Mouse (Mus musculus) adrenal gland, adult (tissue): Measurements from ENCODE around the gene Prg3.

Experiments
- DNase-seq, 2 experiments: peaks; one replicate each; pipeline ENCODE4 v3.0.0; 2022 to 2023; ENCODE audit warnings: low spot score in 1 of 2; ENCODE audit not compliant: inconsistent age in 2 of 2

Gene Prg3

DNA sequence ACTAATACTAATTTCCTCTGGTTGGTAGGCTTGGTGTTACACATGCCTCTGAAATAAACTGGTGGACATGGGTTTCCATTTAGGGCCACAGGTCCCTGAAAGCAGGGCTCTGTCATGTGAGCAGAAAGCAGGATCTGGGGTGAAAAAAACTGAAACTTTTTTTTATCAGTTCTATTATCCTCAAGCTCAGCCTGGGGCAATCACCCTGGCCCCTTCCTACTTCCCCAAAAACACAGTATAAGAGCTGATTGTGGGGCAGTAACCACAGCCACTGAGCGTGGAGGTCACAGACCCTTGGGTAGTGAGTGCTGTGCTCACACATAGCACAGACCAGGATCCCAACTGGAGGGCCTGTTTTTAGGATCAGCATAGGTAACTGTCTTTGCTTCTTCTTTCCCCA lies at the start of gene Prg3:
Gene Prg3 (plus strand): TSS at position 286 of the 400 bp plus-strand sequence.
- no peak for DNase-seq

DNA sequence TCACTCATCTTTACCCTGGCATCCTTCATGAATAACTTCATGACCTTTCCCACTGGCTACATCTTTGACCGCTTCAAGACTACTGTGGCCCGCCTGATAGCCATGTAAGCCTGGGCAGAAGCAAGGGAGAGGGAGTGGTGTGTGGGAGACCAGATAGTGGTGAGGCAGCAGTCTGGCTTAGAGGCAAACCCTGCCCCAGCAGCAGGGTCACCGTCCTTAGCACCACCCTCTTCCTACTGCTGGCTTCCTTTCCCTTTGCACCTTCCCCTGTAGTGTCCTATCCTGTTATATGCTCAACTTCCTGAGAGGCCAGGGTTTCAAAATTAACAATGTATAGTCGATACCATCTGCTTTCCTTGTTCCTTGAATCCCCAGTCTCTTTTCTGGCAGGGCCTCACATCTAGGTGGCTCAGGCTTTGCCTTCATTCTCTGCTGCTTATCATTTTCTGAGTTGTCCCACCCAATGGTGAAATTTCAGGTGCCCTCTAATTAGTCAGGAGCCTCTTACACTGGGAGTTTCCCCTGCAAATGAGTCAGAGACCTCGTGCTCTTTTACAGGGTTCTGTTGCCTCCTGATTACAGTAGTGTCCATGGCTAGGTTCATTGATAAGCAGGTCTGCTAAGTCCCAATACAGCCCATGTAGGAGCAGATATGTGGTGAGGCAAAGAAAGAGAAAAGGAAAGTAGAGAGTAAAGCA lies 49.6 kb upstream of the Prg3 start:
- peak; percentile 27 to 56 for DNase-seq

DNA sequence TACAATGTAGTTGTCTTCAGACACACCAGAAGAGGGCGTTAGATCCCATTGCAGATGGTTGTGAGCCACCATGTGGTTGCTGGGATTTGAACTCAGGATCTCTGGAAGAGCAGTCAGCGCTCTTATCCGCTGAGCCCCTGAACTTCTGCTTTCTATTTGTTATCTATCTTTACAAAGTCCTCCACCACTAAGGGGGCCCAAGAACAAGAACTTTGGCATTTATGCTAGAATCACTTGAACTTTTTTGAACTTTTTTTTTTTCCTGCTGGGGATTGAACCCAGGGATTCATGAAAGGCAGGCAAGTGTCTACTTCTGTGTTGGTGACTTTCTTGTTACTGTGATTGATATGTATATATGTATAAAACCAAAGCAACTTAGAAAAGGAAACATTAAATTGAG lies 48.7 kb upstream of the Prg3 start:
- no peak for DNase-seq

DNA sequence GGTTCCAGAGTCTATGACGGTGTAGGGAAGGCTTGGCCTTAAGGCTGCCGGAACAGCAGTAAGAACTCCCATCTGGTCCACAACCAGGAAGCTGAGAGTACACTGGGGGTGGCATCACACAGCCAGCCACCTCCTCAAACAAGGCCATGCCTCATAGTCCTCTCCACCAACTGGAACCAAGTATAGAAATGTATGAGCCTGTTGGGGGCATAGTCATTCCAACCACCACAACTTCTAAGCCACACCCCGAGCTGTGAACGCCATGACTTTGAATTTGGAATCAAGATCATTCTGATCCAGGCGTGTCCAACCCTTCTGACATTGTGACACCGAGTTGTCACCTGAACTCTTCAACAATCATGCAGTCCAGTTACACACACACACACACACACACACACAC lies 48.3 kb upstream of the Prg3 start:
- DNase-seq: no peak

DNA sequence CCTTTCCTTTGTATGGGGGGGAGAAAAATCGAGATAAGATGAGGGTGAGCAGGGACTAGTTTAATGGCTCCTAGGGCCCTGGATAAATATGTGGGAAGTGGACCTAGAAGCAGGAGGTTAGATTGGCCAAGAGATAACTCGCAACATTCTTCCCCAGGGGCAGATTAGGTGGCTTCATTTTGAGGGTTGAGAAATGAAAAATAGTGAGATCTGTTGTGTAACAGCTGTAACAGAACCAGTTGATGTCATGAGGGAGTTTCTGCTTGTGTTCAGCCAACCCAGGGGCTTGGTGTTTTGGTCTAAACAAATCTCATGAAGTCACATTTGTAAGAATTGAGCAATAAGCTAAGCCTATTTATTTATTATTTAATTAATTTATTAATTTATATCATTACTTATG lies 46.7 kb upstream of the Prg3 start:
- DNase-seq: no peak

DNA sequence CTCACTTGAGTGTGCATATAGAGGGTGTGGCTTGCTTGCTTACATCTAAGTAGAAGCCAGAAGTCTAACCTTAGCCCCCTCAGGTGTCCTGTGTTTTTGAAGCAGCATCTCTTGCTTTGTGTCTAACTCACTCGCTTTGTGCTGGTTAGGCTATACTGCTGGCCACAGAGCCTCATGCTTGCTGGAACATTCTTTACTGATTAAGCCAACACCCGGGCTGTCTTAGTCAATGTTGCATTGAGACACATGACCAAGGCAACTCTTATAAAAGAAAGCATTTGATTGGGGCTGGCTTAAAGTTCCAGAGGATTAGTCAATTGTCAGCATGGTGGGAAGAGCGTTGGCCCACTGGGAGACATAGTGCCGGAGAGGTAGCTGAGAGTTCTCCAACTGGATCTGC lies 46.2 kb upstream of the Prg3 start:
- no peak for DNase-seq

DNA sequence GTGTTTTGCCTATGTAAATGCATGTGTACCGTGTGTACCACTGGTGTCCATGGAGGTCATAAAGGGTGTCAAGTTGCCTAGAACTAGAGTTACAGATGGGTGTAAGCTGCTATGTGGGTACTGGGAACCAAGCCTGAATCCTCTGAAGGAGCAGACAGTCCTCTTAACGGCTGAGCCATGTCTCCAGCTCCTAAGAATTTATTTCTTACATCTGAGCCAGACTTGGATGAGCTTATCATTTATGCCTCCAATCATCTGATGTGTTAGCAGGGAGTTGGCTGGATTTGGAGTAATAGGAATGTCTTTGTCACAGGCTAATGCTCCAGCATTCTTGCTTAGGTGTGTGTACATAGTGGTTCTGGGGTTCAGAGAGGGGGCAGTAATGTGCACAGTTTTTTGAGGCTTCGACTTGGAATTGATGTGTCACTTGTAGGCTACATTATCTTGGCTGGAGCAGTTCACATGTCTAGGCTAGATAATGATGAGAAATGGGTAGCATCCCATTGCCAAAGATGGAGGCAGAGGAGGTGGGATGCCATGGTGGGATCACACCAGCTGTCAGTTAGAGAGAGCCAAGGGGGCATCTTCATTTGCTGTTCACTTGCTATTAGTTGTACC lies 40.8 kb upstream of the Prg3 start:
- DNase-seq: no peak

DNA sequence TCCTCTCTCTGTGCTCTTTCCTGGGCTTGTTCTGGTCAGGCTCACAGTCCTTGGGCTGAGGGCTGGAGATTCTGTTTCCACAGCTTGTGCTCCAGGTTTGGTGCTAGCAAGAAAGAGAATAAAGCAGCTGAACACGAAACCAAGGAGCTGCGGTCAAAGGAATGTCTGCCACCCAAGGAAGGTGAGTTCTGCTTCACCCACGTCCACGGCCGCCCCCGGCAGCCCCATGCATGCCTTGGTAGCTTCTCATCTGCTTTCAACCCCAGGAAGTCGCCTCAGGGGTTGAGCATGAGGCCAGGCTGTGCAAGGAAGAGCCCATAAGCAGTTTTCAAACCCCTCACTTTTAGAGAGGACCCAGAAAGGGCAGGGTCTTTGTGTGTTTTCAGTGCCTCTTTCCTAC lies 39.8 kb upstream of the Prg3 start:
- DNase-seq: peak in 1 of 2 experiments; percentile 14

DNA sequence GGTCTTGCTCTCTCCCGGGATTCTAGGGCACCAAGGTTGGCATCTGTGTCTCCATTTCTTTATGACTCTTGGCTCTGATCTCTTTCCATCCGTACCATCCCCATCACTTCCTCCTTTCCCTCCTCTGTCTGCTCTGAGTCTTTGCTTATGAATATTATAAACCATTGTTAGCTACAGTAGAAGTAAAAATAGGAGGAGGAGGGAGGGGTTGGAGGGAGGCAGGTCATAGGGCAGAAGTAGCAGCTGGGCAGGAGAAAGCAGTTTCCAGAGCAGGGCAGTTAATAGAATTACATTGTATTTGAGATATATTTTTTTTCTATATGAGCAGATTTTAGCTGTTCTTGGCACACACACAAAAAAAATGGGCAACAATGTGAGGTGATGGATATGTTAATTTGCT lies 39.3 kb upstream of the Prg3 start:
- peak in 1 of 2 experiments; percentile 12 for DNase-seq

DNA sequence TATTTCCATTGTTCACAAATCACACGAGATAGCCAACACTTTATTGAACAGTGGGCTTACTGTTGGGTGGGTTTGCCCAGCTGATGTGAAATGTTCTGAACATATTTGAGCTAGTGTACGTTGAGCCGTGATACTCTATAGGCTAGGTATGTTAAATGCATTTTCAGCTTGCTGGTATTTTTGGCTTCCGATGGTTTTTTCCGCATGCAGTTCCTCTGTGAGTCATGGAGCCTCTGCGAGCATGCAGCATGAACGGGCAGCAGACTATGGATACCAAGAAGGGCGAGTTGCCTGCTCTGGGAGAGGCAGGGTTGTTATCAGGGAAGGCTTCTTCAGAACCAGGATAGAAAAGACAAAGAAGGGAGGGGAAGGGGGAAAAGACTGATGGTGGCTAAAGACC lies 37.0 kb upstream of the Prg3 start:
- no peak for DNase-seq

DNA sequence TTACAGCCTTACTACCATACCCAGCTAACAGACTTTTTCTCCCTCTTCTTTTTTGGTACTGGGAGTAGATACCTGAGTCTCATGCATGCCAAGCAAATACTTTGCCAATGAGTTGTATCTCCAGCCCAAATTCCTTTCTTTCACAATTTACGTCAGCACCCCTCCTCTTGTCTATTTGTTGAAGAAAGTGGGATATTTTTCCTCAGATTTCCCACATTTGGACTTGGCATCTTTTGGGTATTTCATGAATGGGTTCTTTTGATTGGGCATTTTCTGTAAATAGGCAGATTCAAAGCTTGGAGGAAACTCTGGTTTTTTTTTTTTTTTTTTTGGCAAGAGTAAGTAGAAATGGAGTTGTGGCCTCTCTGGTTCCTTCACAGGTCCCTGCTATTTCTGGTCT lies 35.8 kb upstream of the Prg3 start:
- DNase-seq: no peak

DNA sequence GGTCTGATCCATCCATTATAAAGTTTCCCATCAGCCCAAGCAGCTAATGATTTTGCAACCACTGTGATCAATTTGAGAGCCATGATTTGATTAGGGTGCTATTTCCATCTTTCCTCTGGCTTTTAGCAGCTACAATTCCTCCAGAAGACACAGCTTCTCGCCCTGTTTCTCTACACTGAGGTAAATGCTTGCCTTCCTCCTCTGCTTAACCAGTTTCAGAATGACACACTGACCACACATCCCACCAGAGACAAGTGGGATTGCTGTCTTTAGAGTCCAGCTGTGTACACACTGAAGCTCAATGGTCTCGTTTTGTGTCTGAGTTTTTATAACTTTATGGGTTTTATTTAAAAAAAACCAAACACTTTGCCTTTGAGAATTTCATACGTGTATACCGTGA lies 35.3 kb upstream of the Prg3 start:
- DNase-seq: no peak

DNA sequence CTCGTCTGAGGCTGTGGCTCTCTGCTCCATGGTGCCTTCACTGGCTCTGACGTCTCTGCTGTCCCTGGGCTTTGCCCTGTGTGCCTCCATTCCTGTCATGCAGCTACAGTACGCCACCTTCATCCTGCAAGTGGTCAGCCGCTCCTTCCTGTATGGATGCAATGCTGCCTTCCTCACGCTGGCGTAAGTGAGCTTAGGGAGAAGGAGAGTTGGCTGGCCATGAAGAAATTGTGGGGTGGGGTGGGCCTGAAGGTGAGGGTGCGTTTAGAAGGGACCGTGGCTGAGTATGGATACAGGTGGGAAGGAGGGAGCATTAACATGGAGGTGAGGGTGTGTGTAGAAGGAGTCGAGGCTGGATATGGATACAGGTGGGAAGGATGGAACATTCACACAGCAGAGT lies 32.6 kb upstream of the Prg3 start:
- DNase-seq: no peak

DNA sequence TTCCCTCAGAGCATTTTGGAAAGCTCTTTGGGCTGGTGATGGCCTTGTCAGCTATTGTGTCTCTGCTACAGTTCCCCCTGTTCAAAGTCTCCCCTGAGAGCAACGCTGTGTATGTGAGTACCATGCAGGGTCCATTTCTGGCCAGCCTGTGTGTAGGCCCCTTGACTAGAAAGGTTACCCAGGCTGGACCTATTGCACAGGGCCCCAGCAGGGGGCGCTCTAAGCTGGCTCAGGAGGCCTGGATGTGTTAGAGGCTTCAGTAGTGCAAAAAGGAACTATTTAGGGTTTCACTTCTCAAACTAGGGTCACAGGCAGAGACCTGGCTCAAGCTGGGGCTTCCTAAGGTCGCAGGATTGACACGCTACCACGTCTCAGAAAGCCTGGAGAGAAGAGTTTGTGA lies 31.7 kb upstream of the Prg3 start:
- DNase-seq: peak; percentile 70 to 87

DNA sequence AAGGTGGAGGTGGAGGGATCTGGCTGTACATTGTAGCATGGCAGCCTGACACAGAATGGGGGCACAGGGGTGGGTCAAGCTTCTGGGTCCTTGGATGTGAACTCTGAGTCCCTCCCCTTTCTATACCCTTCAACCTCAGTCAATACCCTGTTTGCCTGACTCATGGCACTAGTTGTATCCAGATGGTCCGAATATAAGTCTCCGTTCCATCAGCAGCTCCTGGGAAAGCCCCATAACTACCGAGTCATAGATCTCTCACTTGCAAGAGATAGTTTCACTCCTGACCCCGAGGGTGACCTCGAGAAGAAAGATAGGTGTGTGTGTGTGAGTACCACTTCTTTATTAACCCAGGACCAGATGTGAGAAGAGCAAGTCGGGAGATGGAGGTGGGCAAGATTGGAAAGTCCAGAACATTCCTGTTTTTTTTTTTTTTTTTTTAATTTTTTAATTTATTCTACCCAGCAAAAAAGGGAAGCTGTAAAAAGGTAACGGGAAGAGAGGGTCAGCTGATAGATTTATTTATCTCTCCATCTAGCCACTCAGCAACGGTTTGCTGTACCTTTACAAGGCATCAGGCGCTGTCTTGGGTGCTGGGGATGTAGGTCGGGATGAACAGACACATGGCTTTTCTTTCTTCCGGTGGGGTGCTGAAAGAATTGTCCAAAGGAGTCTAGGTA lies 29.3 kb upstream of the Prg3 start:
- DNase-seq: no peak

DNA sequence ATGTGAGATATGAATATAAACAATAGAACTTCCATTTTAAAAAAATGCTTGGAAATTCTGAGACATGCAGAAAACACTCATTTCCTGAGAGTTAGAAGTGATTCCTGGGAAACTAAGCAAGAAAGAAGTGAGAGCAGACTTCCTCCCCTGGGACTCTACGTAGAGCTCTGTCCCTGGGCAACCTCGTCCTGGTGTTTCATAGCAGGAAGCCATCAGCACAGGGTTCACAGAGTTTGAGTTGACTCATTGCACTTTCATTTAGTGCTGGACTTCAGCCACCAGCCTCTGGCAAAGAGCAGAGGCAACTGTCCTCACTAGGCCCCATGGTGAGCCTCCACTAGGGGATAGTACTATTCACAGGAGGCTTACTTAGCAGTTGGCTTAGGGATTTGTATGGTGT lies 26.7 kb upstream of the Prg3 start:
- peak; percentile 79 to 88 for DNase-seq

DNA sequence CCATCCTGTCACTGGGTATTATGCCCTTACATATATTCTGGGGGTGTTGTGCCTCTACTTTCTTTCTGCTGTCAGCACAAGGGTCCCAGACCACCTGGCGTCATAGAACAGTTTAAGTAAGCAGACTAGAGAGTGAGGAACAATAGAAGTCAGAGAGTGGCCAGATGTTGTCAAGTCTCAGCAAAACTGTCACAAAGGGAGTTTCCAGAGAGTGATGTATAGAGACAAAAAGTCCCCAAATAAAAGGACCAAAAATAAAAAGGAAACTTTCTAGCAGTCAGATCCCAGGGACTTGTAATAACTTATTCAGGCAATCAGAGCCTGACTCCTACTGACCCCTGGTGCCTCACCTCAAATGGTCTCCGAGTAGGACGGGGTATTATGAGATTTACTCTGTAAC lies 26.1 kb upstream of the Prg3 start:
- no peak for DNase-seq

DNA sequence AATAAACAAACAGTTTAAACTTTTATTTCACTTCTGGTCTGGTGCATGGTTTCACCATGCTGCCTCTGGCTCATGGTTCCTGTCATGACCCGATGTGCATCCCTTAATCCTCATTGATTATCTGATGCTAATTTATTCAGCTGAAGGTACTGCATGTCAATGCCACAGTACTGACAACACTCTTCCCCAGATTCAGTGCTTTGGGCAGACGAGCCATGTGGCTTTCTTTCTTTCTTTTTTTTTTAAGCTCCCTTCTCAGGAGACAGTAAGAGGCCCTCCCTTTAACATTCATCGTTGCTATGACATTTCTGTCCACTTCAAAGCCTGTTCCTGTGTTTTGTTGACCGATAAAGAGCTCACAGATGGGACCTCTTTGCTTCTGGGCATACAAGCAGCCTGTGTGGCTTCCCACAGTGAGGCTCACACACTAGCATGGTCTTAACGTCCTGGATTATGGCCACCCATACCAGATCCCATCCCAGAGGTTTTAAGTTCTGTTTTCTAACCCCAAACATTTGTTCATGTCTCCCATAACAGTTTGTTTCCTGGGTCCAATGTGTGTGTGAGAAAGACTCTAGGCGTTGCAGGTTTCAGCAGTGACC lies 25.0 kb upstream of the Prg3 start:
- DNase-seq: peak in 1 of 2 experiments; percentile 44

DNA sequence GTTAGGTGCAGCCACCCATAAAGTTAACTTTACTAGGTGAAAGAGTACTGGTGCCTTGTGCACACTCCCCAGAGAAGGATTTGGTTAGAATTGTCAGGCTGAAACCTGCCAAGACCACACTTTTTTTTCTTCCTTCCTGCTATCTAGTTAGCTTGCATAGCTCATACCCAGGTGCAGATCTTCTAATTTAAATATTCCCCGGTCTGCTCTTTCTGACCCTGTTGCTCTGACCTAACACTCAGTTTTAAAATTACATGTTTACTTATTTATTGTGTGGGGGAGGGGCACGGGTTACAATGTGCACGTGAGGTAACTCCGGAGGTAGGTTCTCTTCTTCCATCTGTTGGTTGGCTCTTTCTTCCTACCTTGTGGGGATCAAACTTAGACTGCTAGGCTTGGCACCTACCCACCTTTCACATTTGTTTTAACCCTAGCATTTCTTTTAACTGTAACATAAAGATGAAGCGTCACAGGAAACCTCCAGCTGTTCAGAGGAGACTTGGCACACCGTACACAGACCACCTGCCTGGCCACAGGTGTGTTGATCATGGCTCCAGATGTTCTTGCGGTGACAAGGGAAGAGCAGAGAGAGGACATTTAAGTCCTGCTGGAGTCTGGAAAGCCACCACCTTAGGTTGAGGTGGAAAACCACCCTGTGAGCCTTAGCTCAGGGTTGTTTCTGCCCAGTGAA lies 23.8 kb upstream of the Prg3 start:
- DNase-seq: no peak

DNA sequence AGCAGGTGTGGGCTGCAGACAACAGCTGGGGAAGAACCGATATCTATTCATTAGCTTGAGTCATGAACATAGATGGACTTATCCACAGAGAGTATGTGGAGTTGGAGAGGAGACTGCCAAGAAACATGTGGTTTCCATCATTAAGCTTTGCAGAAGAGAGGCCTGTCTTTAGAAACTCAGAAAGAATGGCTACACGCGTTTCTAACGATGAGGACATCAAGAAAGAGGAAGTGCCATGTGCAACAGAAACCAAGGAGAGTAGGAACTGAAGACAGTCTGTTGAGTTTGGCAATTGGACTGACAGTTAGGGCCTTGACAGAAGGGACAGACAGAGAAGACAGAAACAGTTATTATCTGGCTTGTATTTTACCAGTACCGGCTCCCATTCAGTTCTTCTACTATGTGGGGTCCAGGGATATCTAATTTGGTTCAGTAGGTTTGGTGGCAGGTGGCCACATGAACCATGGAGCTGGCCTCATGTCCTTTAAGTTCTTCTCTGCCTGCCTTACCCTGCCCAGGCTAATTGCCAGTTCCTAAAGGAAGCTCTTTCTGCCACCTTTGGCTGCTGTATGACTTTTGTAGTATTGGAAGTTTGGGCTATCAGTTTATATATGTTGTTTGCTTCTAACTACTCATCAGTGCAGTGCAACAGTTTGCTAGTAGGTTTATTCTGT lies 20.6 kb upstream of the Prg3 start:
- DNase-seq: no peak

DNA sequence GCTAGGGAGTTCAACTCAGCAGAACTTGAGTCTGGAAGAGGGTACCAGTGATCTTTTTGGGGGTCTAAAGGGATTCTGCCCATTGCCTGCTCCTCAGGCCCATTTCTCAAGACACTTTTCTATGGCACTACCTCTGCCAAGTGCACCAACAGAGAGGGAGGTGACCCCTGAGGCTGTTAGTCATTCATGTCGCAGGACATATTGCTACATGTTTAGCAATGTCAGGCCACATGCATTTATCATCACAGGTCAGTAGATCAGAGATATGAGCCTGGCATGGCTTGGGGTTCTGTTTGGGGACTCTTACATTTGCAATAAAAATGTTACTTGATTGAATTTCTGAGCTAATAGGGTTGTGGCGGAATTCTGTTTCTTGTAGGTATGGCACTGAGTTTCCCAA lies 12.4 kb upstream of the Prg3 start:
- no peak for DNase-seq
